Mouse (Mus musculus) CH12.LX (cell line): ENCODE data around the gene Bzw2.

Source experiments
- EP300 ChIP-seq: IDR thresholded peaks from 2 replicates; pipeline ENCODE4 v1.6.1; 2011; ENCODE audit warnings: low read length, improper control_type of control experiment
- MEF2A ChIP-seq: IDR thresholded peaks from 2 replicates; pipeline ENCODE4 v1.6.1; 2014; ENCODE audit warnings: low read depth, mild to moderate bottlenecking, inconsistent platforms, low read length, improper control_type of control experiment, borderline replicate concordance
- SIN3A ChIP-seq: IDR thresholded peaks from 2 replicates; pipeline ENCODE4 v1.6.1; 2012; ENCODE audit warnings: low read length, improper control_type of control experiment, inconsistent platforms

DNA sequence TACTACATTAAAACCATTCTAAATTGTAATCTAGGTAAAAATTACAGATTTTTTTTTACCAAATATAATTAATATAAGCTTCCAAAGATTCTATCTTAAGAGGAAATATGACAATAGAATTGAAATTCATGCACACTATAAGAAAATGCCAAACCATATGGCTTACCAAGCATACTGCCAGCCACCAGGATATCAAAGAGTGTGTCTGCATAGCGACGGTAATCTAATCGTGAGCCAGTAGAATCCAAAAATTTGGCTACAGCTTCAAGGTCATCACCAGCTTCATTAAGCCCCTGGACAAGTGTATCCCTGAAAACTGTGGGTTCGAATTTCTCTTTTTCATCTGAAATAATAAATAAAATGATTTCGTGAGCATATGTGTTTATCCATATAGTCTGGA is 28.1 kb downstream of the Bzw2 start:
- TF ChIP-seq EP300 = no peak
- TF ChIP-seq MEF2A = no peak
- no peak for TF ChIP-seq SIN3A
